Mouse (Mus musculus) G1E (cell line): ENCODE measurements around the gene Gabarapl1. TPM values are rescaled to one million over a fixed set of nuclear protein-coding genes. Genes with fewer than 3 reads are reported as not detected.

ENCODE experiments used
- ATAC-seq: 2 replicates; pipeline ENCODE4 v1.8.0; 2016; ENCODE audit warnings: mild to moderate bottlenecking; ENCODE audit not compliant: insufficient number of reproducible peaks, poor library complexity, low FRiP score, severe bottlenecking; ENCODE audit errors: extremely low read depth
- DNase-seq: peaks from one replicate; pipeline ENCODE4 v3.0.0; 2012; ENCODE audit warnings: low spot score
- H3K27me3 ChIP-seq: 2 replicates; pipeline ENCODE4 v1.6.1; 2012; ENCODE audit warnings: mild to moderate bottlenecking, low read length, inconsistent platforms; ENCODE audit not compliant: insufficient read depth
- H3K36me3 ChIP-seq: replicated peaks from 2 replicates; pipeline ENCODE3; 2012; ENCODE audit warnings: mild to moderate bottlenecking, inconsistent platforms
- H3K4me1 ChIP-seq: 2 replicates; pipeline ENCODE4 v1.6.1; 2012; ENCODE audit warnings: low read depth, low read length, inconsistent platforms, mixed read lengths; ENCODE audit not compliant: insufficient read depth
- H3K4me3 ChIP-seq: 2 replicates; pipeline ENCODE4 v1.5.1; 2012; ENCODE audit warnings: low read depth, mild to moderate bottlenecking, inconsistent platforms, low read length, moderate library complexity, mixed read lengths
- H3K9me3 ChIP-seq: replicated peaks from 2 replicates; pipeline ENCODE4 v1.6.1; 2012; ENCODE audit warnings: inconsistent platforms
- CTCF ChIP-seq: IDR thresholded peaks from 2 replicates; pipeline ENCODE4 v1.5.1; 2012; ENCODE audit warnings: low read depth, low read length, inconsistent platforms, mixed read lengths
- GATA1 ChIP-seq: IDR thresholded peaks from 2 replicates; pipeline ENCODE4 v1.6.1; 2012; ENCODE audit warnings: borderline replicate concordance, low read length, inconsistent platforms, mixed read lengths
- GATA2 ChIP-seq: IDR thresholded peaks from 2 replicates; pipeline ENCODE4 v1.6.1; 2012; ENCODE audit warnings: low read depth, low read length, inconsistent platforms, borderline replicate concordance
- POLR2AphosphoS5 ChIP-seq: IDR thresholded peaks from 2 replicates; pipeline ENCODE4 v1.6.1; 2012; ENCODE audit warnings: low read depth, low read length, inconsistent platforms; ENCODE audit not compliant: insufficient replicate concordance
- TAL1 ChIP-seq: conservative IDR thresholded peaks from 2 replicates; pipeline ENCODE4 v1.6.1; 2012; ENCODE audit warnings: low read depth, low read length, inconsistent platforms, mixed read lengths
- polyA plus RNA-seq: library from polyadenylated mRNA; stranded (reverse); fragments of >175 nt; gene quantifications from 2 replicates; pipeline ENCODE4 v1.2.3, GENCODE M21; 2012
- total RNA-seq, 2 experiments: library from RNA; stranded (forward) in 1 of 2; stranded (reverse) in 1 of 2; fragments of 200-1000 nt in 1 of 2; fragments of >200 nt in 1 of 2; fragmentation: Nextera tagmentation in 1 of 2; gene quantifications; 2 replicates each; pipeline ENCODE4 v1.2.3; 2014 to 2017

The Gabarapl1 gene
- total and polyA plus RNA-seq, 3 experiments = 17.6 to 55.4 (median 51.7) TPM

GRCm38 (mm10) chr6:129565257-129565656 is 32.3 kb downstream of the Gabarapl1 start:
- Histone ChIP-seq H3K4me3 (no peak overlapping the region), H3K27me3 (peaks cover 4% of the 10 kb centered on the region), H3K4me1 (no peaks in the 10 kb centered on the region), H3K9me3 (no peaks in the 10 kb centered on the region), H3K36me3 (no peaks in the 10 kb centered on the region)
- TF ChIP-seq GATA1 (no peak), GATA2 (no peak), POLR2AphosphoS5 (no peak), CTCF (no peak), TAL1 (no peak)
- no peak for DNase-seq
- ATAC-seq = no peak

GRCm38 (mm10) chr6:129575315-129575714 is 42.4 kb downstream of the Gabarapl1 start:
- Histone ChIP-seq H3K4me1 (no peaks in the 10 kb centered on the region), H3K27me3 (no peaks in the 10 kb centered on the region), H3K9me3 (no peaks in the 10 kb centered on the region), H3K4me3 (no peak overlapping the region), H3K36me3 (no peaks in the 10 kb centered on the region)
- no peak for TF ChIP-seq CTCF
- no peak for TF ChIP-seq GATA2
- no peak for TF ChIP-seq POLR2AphosphoS5
- no peak for TF ChIP-seq TAL1
- TF ChIP-seq GATA1 = no peak
- DNase-seq (no peak), ATAC-seq (no peak)

- ATAC-seq (no peak), DNase-seq (no peak)
- TF ChIP-seq CTCF (no peak), TAL1 (no peak), GATA1 (no peak), GATA2 (no peak), POLR2AphosphoS5 (no peak)
- H3K9me3 ChIP-seq = no peaks in the 10 kb centered on the region
- no peak within 1 kb of the TSS for H3K4me3 ChIP-seq
- no peaks in the 10 kb centered on the region for H3K36me3 ChIP-seq
- H3K4me1 ChIP-seq = no peaks in the 10 kb centered on the region
- H3K27me3 ChIP-seq = 0 out of 2 replicates have a peak, but pooled peaks cover 3% of the 10 kb centered on the region
Measured at GRCm38 (mm10) chr6:129577605-129578004, 44.6 kb downstream of the Gabarapl1 start, which contains the start of gene Klre1. Gene Klre1, plus strand, starts transcription at chr6:129577905.

- no peak for TF ChIP-seq CTCF
- TF ChIP-seq POLR2AphosphoS5 = no peak
- no peak for TF ChIP-seq GATA1
- DNase-seq (no peak), ATAC-seq (no peak)
- H3K9me3 ChIP-seq = no peaks in the 10 kb centered on the region
- peaks cover 7% of the 10 kb centered on the region; the same call in 1 of the 2 replicates for H3K27me3 ChIP-seq
- no peaks in the 10 kb centered on the region for H3K36me3 ChIP-seq
- no peaks in the 10 kb centered on the region for H3K4me1 ChIP-seq
- no peak overlapping the region for H3K4me3 ChIP-seq
Measured at GRCm38 (mm10) chr6:129581274-129581673, 48.3 kb downstream of the Gabarapl1 start.

GRCm38 (mm10) chr6:129581896-129582295 is 48.9 kb downstream of the Gabarapl1 start:
- ATAC-seq (no peak), DNase-seq (no peak)
- Histone ChIP-seq H3K9me3 (no peaks in the 10 kb centered on the region), H3K27me3 (peaks cover 7% of the 10 kb centered on the region; the same call in 1 of the 2 replicates), H3K36me3 (no peaks in the 10 kb centered on the region), H3K4me3 (no peak overlapping the region), H3K4me1 (no peaks in the 10 kb centered on the region)
- TF ChIP-seq GATA2 = no peak
- TF ChIP-seq CTCF = no peak
- no peak for TF ChIP-seq GATA1
- TF ChIP-seq POLR2AphosphoS5 = no peak
- no peak for TF ChIP-seq TAL1

- no peaks in the 10 kb centered on the region for H3K4me1 ChIP-seq
- H3K27me3 ChIP-seq = peaks cover 7% of the 10 kb centered on the region; the same call in 1 of the 2 replicates
- DNase-seq = no peak
- H3K4me3 ChIP-seq = no peak overlapping the region
- ATAC-seq = no peak
- TF ChIP-seq TAL1 (no peak), POLR2AphosphoS5 (no peak), GATA2 (no peak), GATA1 (no peak), CTCF (no peak)
- no peaks in the 10 kb centered on the region for H3K36me3 ChIP-seq
- no peaks in the 10 kb centered on the region for H3K9me3 ChIP-seq
Measured at GRCm38 (mm10) chr6:129583014-129583413, 50.1 kb downstream of the Gabarapl1 start.

- Histone ChIP-seq H3K4me3 (no peak within 1 kb of the TSS), H3K36me3 (no peaks in the 10 kb centered on the region), H3K9me3 (no peaks in the 10 kb centered on the region), H3K4me1 (no peaks in the 10 kb centered on the region), H3K27me3 (no peaks in the 10 kb centered on the region)
- TF ChIP-seq TAL1 (no peak), GATA2 (no peak), POLR2AphosphoS5 (no peak), CTCF (no peak), GATA1 (no peak)
- ATAC-seq = no peak
- no peak for DNase-seq
Measured at GRCm38 (mm10) chr6:129591508-129591907, 58.5 kb downstream of the Gabarapl1 start, which contains the start of gene Klrd1. Gene Klrd1, plus strand, starts transcription at chr6:129591782.
